Mouse (Mus musculus): ENCODE data around the gene Taar3.

The Taar3 gene

DNA sequence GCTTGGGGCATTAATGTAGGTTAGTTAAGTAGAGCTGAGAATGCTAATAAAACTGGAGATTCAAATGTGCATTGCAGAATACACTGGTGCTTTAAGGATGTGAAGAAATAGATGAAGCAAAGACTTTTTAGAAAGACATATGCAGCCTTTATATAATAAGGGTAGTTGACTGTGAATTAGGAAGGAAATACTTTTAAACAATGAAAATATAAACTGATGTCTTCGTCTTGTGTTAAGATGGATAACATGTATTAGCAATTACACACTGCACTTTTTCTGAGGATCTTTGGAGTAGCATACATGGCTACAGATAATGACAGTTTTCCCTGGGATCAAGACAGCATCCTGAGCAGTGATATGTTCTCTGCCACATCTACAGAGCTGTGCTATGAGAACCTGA, 50.3 kb downstream of the Taar3 start, which contains the start of gene Taar7b:
TSS of gene Taar7b (plus strand) at position 301 of the 400 bp plus-strand sequence.
- DNase-seq (ENCODE audit: low read depth, low spot score) = no peak

Measured in skeletal muscle tissue, adult 2 months (tissue).